Mouse (Mus musculus): Measurements from ENCODE around the gene Cldn22. TPM values are rescaled to one million over a fixed set of nuclear protein-coding genes. Genes with fewer than 3 reads are reported as not detected.

Cldn22 gene
- total and polyA plus RNA-seq, 3 experiments = not detected

DNA sequence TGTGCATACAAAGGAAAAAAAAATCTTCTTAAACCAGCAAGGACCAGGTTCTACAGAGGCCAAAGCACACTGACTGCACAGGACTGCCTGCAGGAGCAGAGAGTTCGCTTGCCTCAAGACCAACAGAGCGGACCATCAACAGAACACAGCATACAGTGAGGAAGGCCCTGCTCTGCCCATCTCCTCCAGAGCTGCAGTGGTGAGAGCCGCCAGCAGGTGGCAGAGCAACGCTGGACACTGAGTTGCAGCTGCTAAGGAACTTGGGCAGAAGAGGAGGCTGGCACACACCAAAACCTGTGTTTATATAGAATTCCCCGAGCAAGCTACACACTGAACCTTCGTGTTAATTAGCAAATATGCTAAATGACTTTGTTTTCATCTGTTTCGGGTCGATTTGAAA is 42.8 kb downstream of the Cldn22 start:
- Histone ChIP-seq H3K79me2 (ENCODE audit: control insufficient read depth, insufficient read depth, low read length, poor library complexity) (no peaks in the 10 kb centered on the region), H3K4me3 (ENCODE audit: control insufficient read depth in 1 of 2, insufficient read depth in 1 of 2, low read depth in 2 of 2, low read length in 2 of 2) (no peak overlapping the region), H3K27me3 (ENCODE audit: control insufficient read depth in 1 of 2, insufficient read depth in 2 of 2, low read length in 2 of 2) (no peaks in the 10 kb centered on the region), H3K9ac (ENCODE audit: control insufficient read depth, low read depth, low read length, poor library complexity, severe bottlenecking) (no peak overlapping the region), H3K9me3 (replicated peaks; ENCODE audit: insufficient read depth, low read length) (no peaks in the 10 kb centered on the region), H3K27ac (ENCODE audit: control insufficient read depth, low read depth, low read length) (no peak overlapping the region), H3K36me3 (ENCODE audit: control insufficient read depth in 1 of 2, insufficient read depth in 2 of 2, low read length in 2 of 2) (0 out of 4 replicates have a peak, but pooled peaks cover 0 to 2% of the 10 kb centered on the region in 2 experiments), H3K4me1 (ENCODE audit: control insufficient read depth in 1 of 2, insufficient read depth in 2 of 2, low read length in 2 of 2) (no peaks in the 10 kb centered on the region)
- DNase-seq (ENCODE audit: low read depth, low spot score) = peak; percentile 76
- TF ChIP-seq RAD21 (IDR thresholded peaks at IDR 0.05; ENCODE audit: low read depth, low read length) = peak; percentile 74
- peak; percentile 92 for TF ChIP-seq SMC3 (IDR thresholded peaks at IDR 0.05; ENCODE audit: low read depth, low read length)
- TF ChIP-seq CTCF (IDR thresholded peaks at IDR 0.05 in 2 of 3, conservative IDR thresholded peaks at IDR 0.05 in 1 of 3; ENCODE audit: control insufficient read depth in 1 of 3, insufficient read depth in 1 of 3, low read depth in 2 of 3, low read length in 3 of 3, poor library complexity in 1 of 3, severe bottlenecking in 1 of 3) = peak; percentile 89 to 98 (median 93)
- peak; percentile 66 for TF ChIP-seq ZC3H11A (IDR thresholded peaks at IDR 0.05; ENCODE audit: low read depth, low read length)
- no peak for TF ChIP-seq ZMIZ1 (IDR thresholded peaks at IDR 0.05; ENCODE audit: low read depth, low read length)
- no peak for TF ChIP-seq UBTF (IDR thresholded peaks at IDR 0.05; ENCODE audit: borderline replicate concordance, insufficient read depth, low read depth, low read length)

DNA sequence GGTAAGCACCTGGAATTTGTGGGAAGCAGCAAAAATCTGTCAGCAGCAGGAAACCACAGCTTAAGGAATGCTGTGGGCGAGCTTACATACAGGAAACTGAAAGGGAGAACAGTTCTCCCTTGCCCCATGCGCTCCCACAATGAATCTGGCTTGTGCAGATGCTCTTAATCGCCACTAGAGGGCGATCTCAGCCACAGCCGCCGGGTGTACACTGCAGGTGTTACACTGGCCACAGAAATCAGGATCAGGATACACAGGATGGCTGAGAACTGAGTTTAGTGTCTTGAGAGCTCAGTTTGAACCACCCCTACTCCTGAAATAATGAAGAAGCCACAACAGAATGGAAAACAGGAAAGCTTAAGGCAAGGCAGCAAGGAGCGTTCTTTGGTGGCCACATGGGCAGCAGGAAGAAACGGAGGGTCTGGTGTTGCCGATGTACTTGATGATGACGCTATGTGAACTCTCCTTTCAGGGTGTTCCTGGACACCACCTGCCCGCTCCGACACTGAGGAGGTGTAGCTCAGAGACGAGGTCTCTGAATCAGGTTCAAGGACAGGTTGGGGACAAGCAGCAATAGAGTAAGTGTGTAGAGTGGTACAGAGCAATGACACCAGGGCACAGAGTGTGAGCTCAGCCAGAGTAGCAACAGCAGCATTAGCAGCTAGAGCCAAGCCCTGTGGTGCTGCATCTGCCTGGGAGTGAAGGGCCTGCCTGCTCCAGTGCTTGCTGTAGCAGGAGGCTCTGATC is 48.3 kb downstream of the Cldn22 start:
- Histone ChIP-seq H3K27ac (ENCODE audit: control insufficient read depth, low read depth, low read length) (no peak overlapping the region), H3K4me3 (ENCODE audit: control insufficient read depth in 1 of 2, insufficient read depth in 1 of 2, low read depth in 2 of 2, low read length in 2 of 2) (no peak overlapping the region), H3K9me3 (replicated peaks; ENCODE audit: insufficient read depth, low read length) (no peaks in the 10 kb centered on the region), H3K9ac (ENCODE audit: control insufficient read depth, low read depth, low read length, poor library complexity, severe bottlenecking) (no peak overlapping the region), H3K79me2 (ENCODE audit: control insufficient read depth, insufficient read depth, low read length, poor library complexity) (no peaks in the 10 kb centered on the region), H3K4me1 (ENCODE audit: control insufficient read depth in 1 of 2, insufficient read depth in 2 of 2, low read length in 2 of 2) (no peaks in the 10 kb centered on the region), H3K27me3 (ENCODE audit: control insufficient read depth in 1 of 2, insufficient read depth in 2 of 2, low read length in 2 of 2) (no peaks in the 10 kb centered on the region), H3K36me3 (ENCODE audit: control insufficient read depth in 1 of 2, insufficient read depth in 2 of 2, low read length in 2 of 2) (0 out of 4 replicates have a peak, but pooled peaks cover 0 to 2% of the 10 kb centered on the region in 2 experiments)
- no peak for TF ChIP-seq POLR2AphosphoS5 (IDR thresholded peaks at IDR 0.05; ENCODE audit: borderline replicate concordance, low read depth, low read length)
- no peak for TF ChIP-seq KAT2A (conservative IDR thresholded peaks at IDR 0.05; ENCODE audit: low read depth, low read length)
- TF ChIP-seq UBTF (IDR thresholded peaks at IDR 0.05; ENCODE audit: borderline replicate concordance, insufficient read depth, low read depth, low read length) = no peak
- TF ChIP-seq SMC3 (IDR thresholded peaks at IDR 0.05; ENCODE audit: low read depth, low read length) = peak; percentile 76
- TF ChIP-seq RAD21 (IDR thresholded peaks at IDR 0.05; ENCODE audit: low read depth, low read length) = peak; percentile 73
- TF ChIP-seq JUND (IDR thresholded peaks at IDR 0.05; ENCODE audit: low read depth, low read length) = no peak
- TF ChIP-seq ZC3H11A (IDR thresholded peaks at IDR 0.05; ENCODE audit: low read depth, low read length) = peak; percentile 34; the same call in 1 of the 2 replicates
- no peak for TF ChIP-seq CHD2 (IDR thresholded peaks at IDR 0.05; ENCODE audit: low read length)
- TF ChIP-seq HCFC1 (IDR thresholded peaks at IDR 0.05; ENCODE audit: low read depth, low read length) = no peak
- peak; percentile 90 to 97 (median 94) for TF ChIP-seq CTCF (IDR thresholded peaks at IDR 0.05 in 2 of 3, conservative IDR thresholded peaks at IDR 0.05 in 1 of 3; ENCODE audit: control insufficient read depth in 1 of 3, insufficient read depth in 1 of 3, low read depth in 2 of 3, low read length in 3 of 3, poor library complexity in 1 of 3, severe bottlenecking in 1 of 3)
- no peak for TF ChIP-seq ZKSCAN1 (IDR thresholded peaks at IDR 0.05; ENCODE audit: low read depth, low read length)
- TF ChIP-seq MYB (IDR thresholded peaks at IDR 0.05; ENCODE audit: low read depth, low read length) = no peak
- DNase-seq (ENCODE audit: low read depth, low spot score) = peak; percentile 61

All from MEL (cell line).